Mouse (Mus musculus): ENCODE results near the gene Eif4e3. TPM values are rescaled to one million over a fixed set of nuclear protein-coding genes. Genes with fewer than 3 reads are reported as not detected.

Gene Eif4e3
- polyA plus RNA-seq (2016; fragmentation: Nextera tagmentation; extraction: Ambion mirVana): 10.8 and 13.1 TPM in 2 replicates

- Histone ChIP-seq H3K4me1 (peaks cover 65% of the 10 kb centered on the region), H3K27me3 (ENCODE audit: low read depth, poor library complexity, severe bottlenecking) (peaks cover 51% of the 10 kb centered on the region), H3K4me3 (peak within 1 kb of the TSS; percentile 94), H3K36me3 (no peaks in the 10 kb centered on the region), H3K27ac (replicated peaks) (peak within 1 kb of the TSS; percentile 94), H3K9me3 (replicated peaks) (no peaks in the 10 kb centered on the region)
- WGBS: under 1% methylated on average over 67 of the region's 75 CpGs
- DNase-seq (ENCODE audit: low spot score): peak; percentile 82
These were observed at the start of gene Eif4e3, which contains the start of gene Gm20696 for GRCm38 (mm10) chr6:99666318-99667171. Eif4e3 (minus strand) TSS chr6:99666771. Gm20696 (minus strand) TSS chr6:99666797.

- Histone ChIP-seq H3K36me3 (no peaks in the 10 kb centered on the region), H3K4me3 (no peak overlapping the region), H3K9me3 (replicated peaks) (no peaks in the 10 kb centered on the region), H3K27me3 (ENCODE audit: low read depth, poor library complexity, severe bottlenecking) (peaks cover 5% of the 10 kb centered on the region), H3K27ac (replicated peaks) (no peak overlapping the region), H3K4me1 (no peaks in the 10 kb centered on the region)
- WGBS: 71% methylated on average over 6 of the region's 6 CpGs
- no peak for DNase-seq (ENCODE audit: low spot score)
These were observed 49.3 kb upstream of the Eif4e3 start for GRCm38 (mm10) chr6:99715913-99716312.

- Histone ChIP-seq H3K36me3 (no peaks in the 10 kb centered on the region), H3K27ac (replicated peaks) (no peak overlapping the region), H3K4me3 (no peak overlapping the region), H3K9me3 (replicated peaks) (no peaks in the 10 kb centered on the region), H3K4me1 (no peaks in the 10 kb centered on the region), H3K27me3 (ENCODE audit: low read depth, poor library complexity, severe bottlenecking) (peaks cover 5% of the 10 kb centered on the region)
- WGBS: 59% methylated on average over 6 of the region's 6 CpGs
- DNase-seq (ENCODE audit: low spot score): no peak
These were observed 48.6 kb upstream of the Eif4e3 start for GRCm38 (mm10) chr6:99715191-99715590.

- no peaks in the 10 kb centered on the region for H3K4me1 ChIP-seq
- H3K36me3 ChIP-seq: no peaks in the 10 kb centered on the region
- H3K27ac ChIP-seq (replicated peaks): no peak overlapping the region
- DNase-seq (ENCODE audit: low spot score): no peak
- H3K9me3 ChIP-seq (replicated peaks): no peaks in the 10 kb centered on the region
- no peaks in the 10 kb centered on the region; the same call in none of the 2 replicates for H3K27me3 ChIP-seq (ENCODE audit: low read depth, poor library complexity, severe bottlenecking)
- H3K4me3 ChIP-seq: no peak overlapping the region
- 76% methylated on average over 5 of the region's 5 CpGs for WGBS
These were observed 46.7 kb upstream of the Eif4e3 start for GRCm38 (mm10) chr6:99713256-99713655.

GRCm38 (mm10) chr6:99711576-99712101 lies 45.1 kb upstream of the Eif4e3 start:
- 75% methylated on average over 11 of the region's 11 CpGs for WGBS
- Histone ChIP-seq H3K27ac (replicated peaks) (no peak overlapping the region), H3K9me3 (replicated peaks) (no peaks in the 10 kb centered on the region), H3K4me1 (no peaks in the 10 kb centered on the region), H3K36me3 (no peaks in the 10 kb centered on the region), H3K27me3 (ENCODE audit: low read depth, poor library complexity, severe bottlenecking) (no peaks in the 10 kb centered on the region; the same call in none of the 2 replicates), H3K4me3 (no peak overlapping the region)
- no peak for DNase-seq (ENCODE audit: low spot score)

GRCm38 (mm10) chr6:99700484-99700883 lies 33.9 kb upstream of the Eif4e3 start:
- Histone ChIP-seq H3K4me1 (no peaks in the 10 kb centered on the region), H3K27ac (replicated peaks) (no peak overlapping the region), H3K27me3 (ENCODE audit: low read depth, poor library complexity, severe bottlenecking) (peaks cover 25% of the 10 kb centered on the region), H3K9me3 (replicated peaks) (no peaks in the 10 kb centered on the region), H3K36me3 (no peaks in the 10 kb centered on the region), H3K4me3 (no peak overlapping the region)
- WGBS: 76% methylated on average over 3 of the region's 3 CpGs
- no peak for DNase-seq (ENCODE audit: low spot score)

- H3K27me3 ChIP-seq (ENCODE audit: low read depth, poor library complexity, severe bottlenecking): peaks cover 87% of the 10 kb centered on the region
- H3K27ac ChIP-seq (replicated peaks): peak overlapping the region; percentile 88
- H3K9me3 ChIP-seq (replicated peaks): no peaks in the 10 kb centered on the region
- H3K4me1 ChIP-seq: peaks cover 24% of the 10 kb centered on the region
- WGBS: under 1% methylated on average over 109 of the region's 110 CpGs
- H3K36me3 ChIP-seq: no peaks in the 10 kb centered on the region
- peak overlapping the region; percentile 82 for H3K4me3 ChIP-seq
- peak; percentile 43 for DNase-seq (ENCODE audit: low spot score)
These were observed 26.6 kb upstream of the Eif4e3 start for GRCm38 (mm10) chr6:99692916-99693841.

- 1% methylated on average over 108 of the region's 112 CpGs for WGBS
These were observed 25.8 kb upstream of the Eif4e3 start, which contains the start of gene Gpr27 for GRCm38 (mm10) chr6:99692206-99692915. Gpr27 (plus strand) TSS chr6:99692679.

GRCm38 (mm10) chr6:99691666-99692205 lies 25.2 kb upstream of the Eif4e3 start:
- WGBS: 5% methylated on average over 25 of the region's 25 CpGs
- no peaks in the 10 kb centered on the region for H3K36me3 ChIP-seq
- DNase-seq (ENCODE audit: low spot score): no peak

More at GRCm38 (mm10) chr6:99692206-99692915, 25.8 kb upstream of the Eif4e3 start, which contains the start of gene Gpr27:
- Histone ChIP-seq H3K4me3 (peak within 1 kb of the TSS; percentile 82), H3K9me3 (replicated peaks) (no peaks in the 10 kb centered on the region), H3K36me3 (no peaks in the 10 kb centered on the region), H3K4me1 (peaks cover 24% of the 10 kb centered on the region), H3K27me3 (ENCODE audit: low read depth, poor library complexity, severe bottlenecking) (peaks cover 82% of the 10 kb centered on the region), H3K27ac (replicated peaks) (peak within 1 kb of the TSS; percentile 88)
- peak; percentile 69 for DNase-seq (ENCODE audit: low spot score)

GRCm38 (mm10) chr6:99688513-99688912 lies 21.9 kb upstream of the Eif4e3 start:
- Histone ChIP-seq H3K4me3 (no peak overlapping the region), H3K4me1 (peaks cover 21% of the 10 kb centered on the region), H3K9me3 (replicated peaks) (no peaks in the 10 kb centered on the region; the same call in 1 of the 2 replicates), H3K27me3 (ENCODE audit: low read depth, poor library complexity, severe bottlenecking) (peaks cover 48% of the 10 kb centered on the region), H3K27ac (replicated peaks) (no peak overlapping the region), H3K36me3 (no peaks in the 10 kb centered on the region)
- no peak for DNase-seq (ENCODE audit: low spot score)
- WGBS: 90% methylated on average over 6 of the region's 6 CpGs

More at GRCm38 (mm10) chr6:99691666-99692205, 25.2 kb upstream of the Eif4e3 start:
- Histone ChIP-seq H3K4me1 (peaks cover 24% of the 10 kb centered on the region), H3K27ac (replicated peaks) (peak overlapping the region; percentile 88), H3K4me3 (peak overlapping the region; percentile 82), H3K9me3 (replicated peaks) (no peaks in the 10 kb centered on the region), H3K27me3 (ENCODE audit: low read depth, poor library complexity, severe bottlenecking) (peaks cover 80% of the 10 kb centered on the region)

- WGBS: 46% methylated on average over 5 of the region's 5 CpGs
- no peaks in the 10 kb centered on the region for H3K36me3 ChIP-seq
- DNase-seq (ENCODE audit: low spot score): no peak
- H3K27ac ChIP-seq (replicated peaks): no peak overlapping the region
- H3K27me3 ChIP-seq (ENCODE audit: low read depth, poor library complexity, severe bottlenecking): peaks cover 12% of the 10 kb centered on the region
- H3K9me3 ChIP-seq (replicated peaks): no peaks in the 10 kb centered on the region; the same call in 1 of the 2 replicates
- H3K4me3 ChIP-seq: no peak overlapping the region
- no peaks in the 10 kb centered on the region for H3K4me1 ChIP-seq
These were observed 18.3 kb upstream of the Eif4e3 start for GRCm38 (mm10) chr6:99684899-99685298.

Data from midbrain, embryonic 10.5 days (tissue).